Mouse (Mus musculus): Measurements from ENCODE around the gene Iqch. TPM values are rescaled to one million over a fixed set of nuclear protein-coding genes. Genes with fewer than 3 reads are reported as not detected.

Gene Iqch
- polyA plus RNA-seq, 1 experiment from 2014 or later = 0.11 TPM

- ATAC-seq (ENCODE audit: low FRiP score, low TSS enrichment) (no peak), DNase-seq (no peak)
- no peaks in the 10 kb centered on the region for H3K36me3 ChIP-seq (ENCODE audit: control insufficient read depth, insufficient read depth, low read length)
- H3K27ac ChIP-seq (replicated peaks; ENCODE audit: low read depth, low read length) = no peak overlapping the region
- H3K4me1 ChIP-seq (ENCODE audit: control insufficient read depth, insufficient read depth, low read length) = peaks cover 15% of the 10 kb centered on the region
- H3K9me3 ChIP-seq (ENCODE audit: control insufficient read depth, low read length) = no peaks in the 10 kb centered on the region
- H3K9ac ChIP-seq (replicated peaks; ENCODE audit: low read length) = no peak overlapping the region
- no peaks in the 10 kb centered on the region for H3K27me3 ChIP-seq (ENCODE audit: control insufficient read depth, insufficient read depth, low read length)
- H3K4me3 ChIP-seq (replicated peaks; ENCODE audit: low read depth, low read length) = no peak overlapping the region
- H3K4me2 ChIP-seq (ENCODE audit: low read length) = no peak overlapping the region
- 85% methylated on average over 1 of the region's 1 CpGs for WGBS
Observed at GRCm38 (mm10) chr9:63400176-63400575, 202.1 kb downstream of the Iqch start.

GRCm38 (mm10) chr9:63399463-63399815 lies 202.9 kb downstream of the Iqch start:
- Histone ChIP-seq H3K9me3 (ENCODE audit: control insufficient read depth, low read length) (no peaks in the 10 kb centered on the region), H3K27me3 (ENCODE audit: control insufficient read depth, insufficient read depth, low read length) (no peaks in the 10 kb centered on the region), H3K4me1 (ENCODE audit: control insufficient read depth, insufficient read depth, low read length) (peaks cover 15% of the 10 kb centered on the region), H3K4me3 (replicated peaks; ENCODE audit: low read depth, low read length) (peak overlapping the region; percentile 90), H3K27ac (replicated peaks; ENCODE audit: low read depth, low read length) (peak overlapping the region; percentile 81), H3K4me2 (ENCODE audit: low read length) (peak overlapping the region; percentile 93), H3K36me3 (ENCODE audit: control insufficient read depth, insufficient read depth, low read length) (no peaks in the 10 kb centered on the region), H3K9ac (replicated peaks; ENCODE audit: low read length) (peak overlapping the region; percentile 90)
- DNase-seq (no peak), ATAC-seq (ENCODE audit: low FRiP score, low TSS enrichment) (peak; percentile 53; the same call in 1 of the 2 replicates)
- 2% methylated on average over 8 of the region's 8 CpGs for WGBS

DNA sequence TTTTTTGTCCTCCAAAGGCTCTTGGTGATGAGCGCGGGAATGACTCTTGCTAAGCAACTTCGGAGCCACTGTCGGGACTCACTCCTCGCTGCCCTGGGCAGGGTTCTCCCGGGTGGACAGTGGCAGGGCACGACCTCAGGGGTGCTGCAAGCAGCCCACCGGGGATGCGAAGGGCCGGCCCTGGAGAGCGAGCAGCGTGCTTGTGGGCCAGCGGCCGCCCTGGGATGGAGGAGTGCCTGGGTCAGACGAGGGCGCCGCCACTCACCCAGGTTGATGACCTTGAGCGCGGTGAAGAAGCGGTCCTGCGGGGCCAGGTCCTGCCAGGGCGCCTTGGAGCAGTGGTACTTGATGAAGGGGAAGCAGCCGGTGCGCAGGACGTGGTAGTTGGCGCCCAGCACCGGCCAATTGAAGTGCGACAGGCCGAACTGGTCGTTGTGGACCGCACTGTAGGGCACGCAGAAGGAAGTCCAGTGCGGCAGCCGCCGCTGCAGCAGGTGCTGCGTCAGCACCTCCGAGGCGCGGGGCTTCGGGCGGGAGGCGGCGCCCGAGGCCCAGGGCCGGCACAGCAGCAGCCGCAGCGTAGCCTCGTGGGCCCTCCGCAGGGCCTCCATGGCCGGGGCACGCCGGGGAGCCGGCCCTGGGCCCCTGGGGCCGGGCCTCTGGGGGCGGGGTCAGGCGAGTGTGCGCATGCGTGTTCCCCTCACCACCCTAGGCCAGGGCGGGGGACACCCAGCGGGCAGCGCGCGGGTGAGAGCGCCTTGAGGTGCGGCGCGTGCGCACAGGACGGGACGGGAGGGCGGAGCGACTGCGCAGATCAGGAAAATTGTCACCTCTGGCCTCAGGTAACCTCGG lies 203.5 kb downstream of the Iqch start, which contains the start of gene 2300009A05Rik:
TSS of gene 2300009A05Rik (minus strand) at position 636 of the 852 bp plus-strand sequence.
- Histone ChIP-seq H3K9ac (replicated peaks; ENCODE audit: low read length) (peak within 1 kb of the TSS; percentile 90), H3K36me3 (ENCODE audit: control insufficient read depth, insufficient read depth, low read length) (no peaks in the 10 kb centered on the region), H3K4me1 (ENCODE audit: control insufficient read depth, insufficient read depth, low read length) (peaks cover 15% of the 10 kb centered on the region), H3K9me3 (ENCODE audit: control insufficient read depth, low read length) (no peaks in the 10 kb centered on the region), H3K27me3 (ENCODE audit: control insufficient read depth, insufficient read depth, low read length) (no peaks in the 10 kb centered on the region), H3K27ac (replicated peaks; ENCODE audit: low read depth, low read length) (peak within 1 kb of the TSS; percentile 81), H3K4me3 (replicated peaks; ENCODE audit: low read depth, low read length) (peak within 1 kb of the TSS; percentile 90), H3K4me2 (ENCODE audit: low read length) (peak within 1 kb of the TSS; percentile 93)
- DNase-seq (peak; percentile 95), ATAC-seq (ENCODE audit: low FRiP score, low TSS enrichment) (peak; percentile 93)
- under 1% methylated on average over 74 of the region's 74 CpGs for WGBS

DNA sequence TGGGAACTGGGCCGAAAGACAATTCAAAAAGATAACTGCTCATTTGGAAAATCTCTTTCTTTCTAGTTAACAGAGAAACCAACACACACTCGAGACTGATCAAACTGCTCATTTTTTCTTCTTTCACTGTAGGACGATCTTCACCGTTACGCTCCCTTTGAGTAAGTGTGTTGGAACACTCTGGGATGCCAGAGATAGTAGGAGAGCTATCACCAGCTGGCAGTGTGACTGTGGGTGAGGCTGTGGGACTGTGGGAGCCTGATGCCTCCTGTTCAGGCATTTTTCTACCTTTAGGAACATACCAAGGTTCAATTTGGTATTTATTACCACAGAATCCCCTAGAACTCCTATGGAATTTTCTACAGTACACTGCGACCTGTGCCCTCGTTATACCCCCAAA lies 206.7 kb downstream of the Iqch start:
- Histone ChIP-seq H3K9ac (replicated peaks; ENCODE audit: low read length) (no peak overlapping the region), H3K4me2 (ENCODE audit: low read length) (no peak overlapping the region), H3K36me3 (ENCODE audit: control insufficient read depth, insufficient read depth, low read length) (no peaks in the 10 kb centered on the region), H3K4me3 (replicated peaks; ENCODE audit: low read depth, low read length) (no peak overlapping the region), H3K9me3 (ENCODE audit: control insufficient read depth, low read length) (no peaks in the 10 kb centered on the region), H3K4me1 (ENCODE audit: control insufficient read depth, insufficient read depth, low read length) (peaks cover 15% of the 10 kb centered on the region), H3K27ac (replicated peaks; ENCODE audit: low read depth, low read length) (no peak overlapping the region), H3K27me3 (ENCODE audit: control insufficient read depth, insufficient read depth, low read length) (no peaks in the 10 kb centered on the region)
- ATAC-seq (ENCODE audit: low FRiP score, low TSS enrichment) (no peak), DNase-seq (no peak)
- 83% methylated on average over 7 of the region's 7 CpGs for WGBS

DNA sequence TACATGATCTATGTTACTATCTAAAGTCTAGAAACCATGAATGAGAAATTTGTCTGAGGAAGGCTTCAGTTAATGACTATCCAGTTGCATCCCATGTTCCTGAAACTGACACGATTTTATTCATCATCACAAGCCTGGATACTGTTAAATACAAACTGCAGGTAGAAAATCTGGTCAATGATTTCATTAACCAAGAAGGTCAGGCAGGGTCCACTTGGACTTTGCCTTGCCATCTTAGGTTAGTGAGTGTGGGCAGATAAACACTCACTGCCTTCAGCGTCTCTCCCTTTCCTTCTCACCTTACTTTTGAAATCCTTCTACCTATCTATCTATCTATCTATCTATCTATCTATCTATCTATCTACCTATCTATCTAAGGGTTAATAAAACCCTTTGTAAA lies 211.0 kb downstream of the Iqch start:
- no peaks in the 10 kb centered on the region for H3K36me3 ChIP-seq (ENCODE audit: control insufficient read depth, insufficient read depth, low read length)
- no peak overlapping the region for H3K4me3 ChIP-seq (replicated peaks; ENCODE audit: low read depth, low read length)
- peaks cover 2% of the 10 kb centered on the region; the same call in 1 of the 2 replicates for H3K4me1 ChIP-seq (ENCODE audit: control insufficient read depth, insufficient read depth, low read length)
- no peak for ATAC-seq (ENCODE audit: low FRiP score, low TSS enrichment)
- H3K27ac ChIP-seq (replicated peaks; ENCODE audit: low read depth, low read length) = no peak overlapping the region
- WGBS = 86% methylated on average over 2 of the region's 2 CpGs
- H3K4me2 ChIP-seq (ENCODE audit: low read length) = no peak overlapping the region
- H3K27me3 ChIP-seq (ENCODE audit: control insufficient read depth, insufficient read depth, low read length) = no peaks in the 10 kb centered on the region
- H3K9me3 ChIP-seq (ENCODE audit: control insufficient read depth, low read length) = no peaks in the 10 kb centered on the region
- no peak overlapping the region for H3K9ac ChIP-seq (replicated peaks; ENCODE audit: low read length)
- no peak for DNase-seq

DNA sequence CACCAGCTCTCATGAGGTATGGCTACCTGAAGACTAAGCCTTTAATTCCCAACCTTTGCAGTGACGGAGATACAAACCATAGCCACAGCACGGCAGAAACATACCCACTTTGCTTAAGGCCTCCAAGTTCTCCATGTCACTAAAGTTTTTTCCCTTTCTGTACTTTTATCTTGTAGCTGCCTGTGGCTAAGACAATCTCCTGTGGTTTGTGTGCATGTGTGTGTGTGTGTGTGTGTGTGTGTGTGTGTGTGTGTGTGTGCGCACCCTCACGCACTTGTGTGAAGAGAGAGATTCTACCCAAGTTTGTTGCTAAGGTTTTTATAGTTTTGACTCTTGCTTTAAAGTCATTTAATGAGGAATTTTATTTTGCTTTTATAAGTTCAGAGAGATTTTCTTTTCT lies 219.5 kb downstream of the Iqch start:
- Histone ChIP-seq H3K4me1 (ENCODE audit: control insufficient read depth, insufficient read depth, low read length) (peaks cover 6% of the 10 kb centered on the region; the same call in 1 of the 2 replicates), H3K27me3 (ENCODE audit: control insufficient read depth, insufficient read depth, low read length) (no peaks in the 10 kb centered on the region), H3K9ac (replicated peaks; ENCODE audit: low read length) (no peak overlapping the region), H3K4me3 (replicated peaks; ENCODE audit: low read depth, low read length) (no peak overlapping the region), H3K36me3 (ENCODE audit: control insufficient read depth, insufficient read depth, low read length) (no peaks in the 10 kb centered on the region), H3K27ac (replicated peaks; ENCODE audit: low read depth, low read length) (no peak overlapping the region), H3K9me3 (ENCODE audit: control insufficient read depth, low read length) (no peaks in the 10 kb centered on the region), H3K4me2 (ENCODE audit: low read length) (no peak overlapping the region)
- WGBS = 93% methylated on average over 4 of the region's 4 CpGs
- ATAC-seq (ENCODE audit: low FRiP score, low TSS enrichment) (no peak), DNase-seq (no peak)

GRCm38 (mm10) chr9:63380326-63380725 lies 222.0 kb downstream of the Iqch start:
- no peak overlapping the region for H3K27ac ChIP-seq (replicated peaks; ENCODE audit: low read depth, low read length)
- no peaks in the 10 kb centered on the region for H3K27me3 ChIP-seq (ENCODE audit: control insufficient read depth, insufficient read depth, low read length)
- 88% methylated on average over 3 of the region's 3 CpGs for WGBS
- ATAC-seq (ENCODE audit: low FRiP score, low TSS enrichment) (no peak), DNase-seq (no peak)
- H3K36me3 ChIP-seq (ENCODE audit: control insufficient read depth, insufficient read depth, low read length) = no peaks in the 10 kb centered on the region
- no peak overlapping the region for H3K4me2 ChIP-seq (ENCODE audit: low read length)
- H3K9ac ChIP-seq (replicated peaks; ENCODE audit: low read length) = no peak overlapping the region
- H3K4me1 ChIP-seq (ENCODE audit: control insufficient read depth, insufficient read depth, low read length) = peaks cover 24% of the 10 kb centered on the region
- no peaks in the 10 kb centered on the region for H3K9me3 ChIP-seq (ENCODE audit: control insufficient read depth, low read length)
- no peak overlapping the region for H3K4me3 ChIP-seq (replicated peaks; ENCODE audit: low read depth, low read length)

DNA sequence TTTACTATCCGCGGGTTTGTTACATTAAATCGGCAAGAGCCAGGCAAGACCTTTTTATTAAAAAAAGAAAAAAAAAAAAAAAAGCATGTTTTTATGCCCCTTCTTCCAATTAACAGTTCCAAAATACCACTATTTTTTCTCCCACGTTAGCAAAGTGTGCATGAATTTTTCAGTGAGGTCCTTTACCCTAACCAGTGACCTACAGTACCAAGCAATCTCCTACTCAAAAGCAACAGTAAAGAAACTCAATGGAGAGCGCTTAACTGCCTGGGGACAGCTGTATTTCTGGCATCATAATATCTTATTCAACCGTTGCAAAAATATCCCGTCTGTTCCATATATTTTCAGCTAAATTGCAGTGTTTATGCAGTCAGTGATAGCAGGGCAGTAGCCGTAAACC lies 224.1 kb downstream of the Iqch start:
- Histone ChIP-seq H3K4me2 (ENCODE audit: low read length) (peak overlapping the region; percentile 91), H3K27me3 (ENCODE audit: control insufficient read depth, insufficient read depth, low read length) (no peaks in the 10 kb centered on the region), H3K9me3 (ENCODE audit: control insufficient read depth, low read length) (no peaks in the 10 kb centered on the region), H3K9ac (replicated peaks; ENCODE audit: low read length) (peak overlapping the region; percentile 87), H3K4me3 (replicated peaks; ENCODE audit: low read depth, low read length) (peak overlapping the region; percentile 83), H3K4me1 (ENCODE audit: control insufficient read depth, insufficient read depth, low read length) (peaks cover 28% of the 10 kb centered on the region), H3K36me3 (ENCODE audit: control insufficient read depth, insufficient read depth, low read length) (no peaks in the 10 kb centered on the region), H3K27ac (replicated peaks; ENCODE audit: low read depth, low read length) (peak overlapping the region; percentile 84)
- DNase-seq (no peak), ATAC-seq (ENCODE audit: low FRiP score, low TSS enrichment) (no peak)
- 15% methylated on average over 8 of the region's 8 CpGs for WGBS
